Mouse (Mus musculus) heart, adult 2 months (tissue): Measurements from ENCODE around the gene 1700013G24Rik. TPM values are rescaled to one million over a fixed set of nuclear protein-coding genes. Genes with fewer than 3 reads are reported as not detected.
A peak's percentile ranks its signal among the peaks of the same experiment; 100 is the strongest.

Source experiments
- DNase-seq, 2 experiments: peaks; one replicate each; pipeline ENCODE4 v3.0.0; 2021
- H3K27ac ChIP-seq: fragments of 200-600 bp; 2 replicates; pipeline ENCODE4 v1.8.1; 2022
- H3K27me3 ChIP-seq: fragments of 200-500 bp; 2 replicates; pipeline ENCODE4 v1.6.1; 2012; ENCODE audit warnings: mild to moderate bottlenecking, low read length, inconsistent platforms, mixed read lengths; ENCODE audit not compliant: control insufficient read depth, insufficient read depth
- H3K36me3 ChIP-seq: fragments of 200-500 bp; 2 replicates; pipeline ENCODE4 v1.6.1; 2012; ENCODE audit warnings: low read length, inconsistent platforms; ENCODE audit not compliant: control insufficient read depth, insufficient read depth
- H3K4me1 ChIP-seq: fragments of 200-500 bp; 2 replicates; pipeline ENCODE4 v1.6.1; 2011; ENCODE audit warnings: low read length; ENCODE audit not compliant: control insufficient read depth, insufficient read depth
- H3K4me3 ChIP-seq: fragments of 200-600 bp; 2 replicates; pipeline ENCODE4 v1.8.1; 2022
- H3K79me2 ChIP-seq: fragments of 200-500 bp; replicated peaks from 2 replicates; pipeline ENCODE4 v1.6.1; 2012; ENCODE audit warnings: mild to moderate bottlenecking, inconsistent platforms, low read length, moderate library complexity, mixed read lengths; ENCODE audit not compliant: control insufficient read depth, insufficient read depth
- H3K9ac ChIP-seq: fragments of 200-500 bp; 2 replicates; pipeline ENCODE4 v1.6.1; 2012; ENCODE audit warnings: low read depth, mild to moderate bottlenecking, control low read depth, inconsistent platforms, low read length, mixed read lengths
- CTCF ChIP-seq: fragments of 200-600 bp; IDR thresholded peaks from 2 replicates; pipeline ENCODE4 v1.8.1; 2022; ENCODE audit warnings: antibody characterized with exemption, mild to moderate bottlenecking, moderate library complexity
- EP300 ChIP-seq: fragments of 200-500 bp; IDR thresholded peaks from 2 replicates; pipeline ENCODE4 v1.6.1; 2011; ENCODE audit warnings: low read depth, low read length, control low read depth; ENCODE audit not compliant: insufficient read depth
- POLR2A ChIP-seq: fragments of 200-500 bp; IDR thresholded peaks from 2 replicates; pipeline ENCODE4 v1.6.1; 2011; ENCODE audit warnings: mild to moderate bottlenecking, low read depth, low read length, control low read depth; ENCODE audit not compliant: insufficient read depth
- WGBS: fragments of 180-500 bp; shearing (Covaris S2); methylation state at CpG from one replicate; pipeline ENCODE4 v1.1.7; 2018; 5-methylcytosine and 5-hydroxymethylcytosine counted together
- intact Hi-C: fragments of 180-260 bp; cut with DNase I; formaldehyde crosslinking; loops from one replicate; pipeline ENCODE4 v1.15.1; 2025
- polyA plus RNA-seq: library from polyadenylated mRNA; depleted of rRNA; stranded (reverse); fragments of >200 nt; gene quantifications from 2 replicates; pipeline ENCODE4 v1.2.3, GENCODE M21; 2012
- total RNA-seq, 2 experiments: library from RNA; stranded (reverse); gene quantifications; 2 replicates each; pipeline ENCODE4 v1.2.3; 2021

1700013G24Rik gene
- total and polyA plus RNA-seq, 3 experiments: 0.57 TPM; not detected in 2

DNA sequence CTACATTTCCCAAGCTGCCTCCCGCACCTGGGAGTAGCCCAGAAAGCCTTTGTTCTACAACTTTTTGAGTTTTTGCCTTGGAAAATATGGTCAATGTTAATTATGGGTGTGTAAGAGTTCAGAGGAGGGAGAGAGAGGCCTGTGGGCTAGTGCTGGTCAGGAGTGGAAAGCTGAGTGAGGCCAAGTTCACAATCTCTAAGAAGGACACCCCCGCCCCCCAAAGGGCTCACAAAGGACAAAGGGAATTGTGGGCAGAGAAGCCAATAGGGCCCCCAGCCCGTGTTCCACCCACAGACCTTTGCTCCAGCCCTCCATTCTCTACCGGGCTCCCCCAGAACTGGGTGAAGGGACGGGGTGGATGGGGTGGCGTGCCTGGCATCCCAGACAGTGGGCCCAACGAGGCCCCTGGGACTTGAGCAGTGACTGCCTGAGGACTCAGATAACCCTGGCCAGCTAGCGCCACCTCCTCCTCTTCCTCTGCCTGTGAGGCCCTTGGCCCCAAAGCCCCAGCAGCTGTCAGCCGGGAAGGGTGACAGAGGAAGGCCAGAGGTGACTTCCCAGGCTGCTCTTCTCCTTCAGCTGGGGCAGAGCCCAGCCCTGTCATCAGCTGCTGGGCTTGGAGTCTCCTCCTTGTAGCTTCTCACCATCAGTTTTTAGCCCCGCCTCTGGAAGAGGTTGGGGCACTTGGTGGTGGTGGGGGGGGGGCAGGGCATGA lies 34.4 kb downstream of the 1700013G24Rik start:
- Histone ChIP-seq H3K27ac (peak overlapping the region; percentile 95), H3K4me3 (no peak overlapping the region; the same call in 1 of the 2 replicates), H3K9ac (peak overlapping the region; percentile 61), H3K36me3 (peaks cover 19% of the 10 kb centered on the region), H3K27me3 (no peaks in the 10 kb centered on the region), H3K4me1 (peaks cover 61% of the 10 kb centered on the region), H3K79me2 (no peaks in the 10 kb centered on the region; the same call in 1 of the 2 replicates)
- intact Hi-C loops: loop anchor here (5.0 kb wide), 1 partner anchor 40 kb away; no protein-coding TSS in a partner anchor
- no peak for TF ChIP-seq CTCF
- TF ChIP-seq POLR2A: peak; percentile 73
- TF ChIP-seq EP300: peak; percentile 98
- peak; percentile 90 to 92 for DNase-seq
- WGBS: 11% methylated on average over 10 of the region's 10 CpGs

DNA sequence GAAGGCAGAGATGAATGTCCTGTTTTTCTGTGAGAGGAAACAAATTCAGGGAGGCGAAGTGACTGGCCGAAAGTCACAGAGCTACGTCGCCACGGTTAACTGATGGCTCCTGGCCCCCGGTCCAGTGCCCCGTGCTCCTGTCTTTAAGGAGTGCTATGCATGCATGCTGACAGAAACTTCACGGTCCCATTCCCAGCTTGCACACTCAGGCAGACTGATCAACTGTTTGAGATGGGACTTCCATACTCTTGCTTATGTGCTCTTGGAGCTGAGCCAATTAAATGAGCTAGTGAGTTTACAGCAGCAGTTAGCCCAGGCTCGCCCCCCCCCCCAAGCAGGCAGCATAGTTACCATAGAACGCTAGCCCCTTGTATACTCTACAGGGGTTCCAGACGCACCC lies 35.0 kb downstream of the 1700013G24Rik start:
- Histone ChIP-seq H3K27ac (peak overlapping the region; percentile 95), H3K79me2 (no peaks in the 10 kb centered on the region; the same call in 1 of the 2 replicates), H3K9ac (peak overlapping the region; percentile 56), H3K36me3 (peaks cover 19% of the 10 kb centered on the region), H3K4me3 (peak overlapping the region; percentile 11; the same call in 1 of the 2 replicates), H3K27me3 (no peaks in the 10 kb centered on the region), H3K4me1 (peaks cover 62% of the 10 kb centered on the region)
- no peak for TF ChIP-seq CTCF
- TF ChIP-seq EP300: no peak
- TF ChIP-seq POLR2A: no peak
- WGBS: 4% methylated on average over 11 of the region's 11 CpGs
- peak in 1 of 2 experiments; percentile 66 for DNase-seq
- intact Hi-C loops: loop anchor here (1.0 to 5.0 kb wide), 2 partner anchors 10 to 41 kb away; no protein-coding TSS in a partner anchor

DNA sequence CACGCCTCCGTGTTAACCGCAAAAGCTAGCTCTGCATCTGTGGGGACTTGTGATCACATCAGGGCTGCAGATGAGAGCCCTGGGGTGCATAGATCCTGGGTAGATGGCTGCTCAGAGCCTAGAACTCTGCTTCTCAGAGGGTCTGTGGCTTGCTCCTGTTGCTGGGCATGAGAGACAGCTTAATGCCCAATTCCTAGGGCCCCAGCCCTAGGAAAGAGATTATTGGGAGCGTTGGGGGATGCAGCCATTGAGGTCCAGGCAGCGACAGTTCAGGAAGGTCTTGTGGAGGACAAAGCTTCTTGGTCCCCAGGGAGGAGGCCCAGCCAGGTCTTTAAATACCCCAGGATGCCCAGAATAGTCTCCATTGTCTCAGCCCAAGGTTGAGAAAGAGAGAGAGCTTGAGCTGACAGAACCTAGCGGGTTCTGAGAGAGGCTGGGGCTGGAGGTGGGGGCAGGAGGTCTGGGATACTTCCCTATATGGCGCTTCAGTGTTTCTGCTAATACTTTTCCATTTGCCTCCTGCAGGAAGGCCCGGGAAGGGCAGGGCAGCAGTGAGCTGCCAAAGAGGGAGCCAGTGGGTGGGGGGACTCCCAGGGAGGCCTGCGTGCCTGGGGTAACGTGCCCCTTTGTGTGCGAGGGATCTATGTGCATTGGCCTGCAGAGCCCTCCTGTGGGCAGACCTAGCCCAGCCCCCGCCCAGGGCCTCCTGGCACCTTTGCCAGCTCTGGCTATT lies 35.7 kb downstream of the 1700013G24Rik start:
- Histone ChIP-seq H3K4me3 (peak overlapping the region; percentile 35), H3K79me2 (no peaks in the 10 kb centered on the region; the same call in 1 of the 2 replicates), H3K9ac (peak overlapping the region; percentile 56), H3K27me3 (no peaks in the 10 kb centered on the region), H3K4me1 (peaks cover 65% of the 10 kb centered on the region), H3K27ac (peak overlapping the region; percentile 95), H3K36me3 (peaks cover 17% of the 10 kb centered on the region)
- intact Hi-C loops: loop anchor here (1.0 to 5.0 kb wide), 3 partner anchors 9 to 41 kb away; no protein-coding TSS in a partner anchor
- peak; percentile 85 for TF ChIP-seq CTCF
- peak; percentile 91; the same call in 1 of the 2 replicates for TF ChIP-seq EP300
- TF ChIP-seq POLR2A: no peak; the same call in 1 of the 2 replicates
- WGBS: 6% methylated on average over 12 of the region's 12 CpGs
- DNase-seq: peak; percentile 83 to 89

DNA sequence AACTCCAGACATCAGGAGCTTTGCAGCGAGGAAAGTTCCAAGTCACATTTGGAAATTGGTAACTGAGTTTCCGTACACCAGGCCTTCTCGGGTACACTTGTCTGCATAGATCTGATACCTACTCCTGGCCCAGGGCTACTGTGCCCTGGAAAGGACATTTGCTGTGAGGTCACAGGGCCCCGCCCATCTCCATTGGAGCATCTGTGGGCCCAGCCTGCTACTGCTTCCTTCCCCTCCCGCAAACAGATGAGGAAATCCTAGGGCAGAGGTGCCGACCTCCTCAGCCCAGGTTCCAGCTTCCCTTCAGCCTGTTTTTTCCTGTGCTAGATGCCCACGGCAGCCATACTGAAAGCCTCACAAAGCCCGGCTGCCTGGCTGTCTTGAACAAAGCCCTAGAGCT lies 36.9 kb downstream of the 1700013G24Rik start:
- Histone ChIP-seq H3K27me3 (no peaks in the 10 kb centered on the region), H3K4me1 (peaks cover 64% of the 10 kb centered on the region), H3K36me3 (peaks cover 21% of the 10 kb centered on the region), H3K9ac (peak overlapping the region; percentile 47), H3K27ac (peak overlapping the region; percentile 95), H3K4me3 (peak overlapping the region; percentile 21), H3K79me2 (peaks cover 2% of the 10 kb centered on the region; the same call in 1 of the 2 replicates)
- peak; percentile 80 to 84 for DNase-seq
- peak; percentile 90; the same call in 1 of the 2 replicates for TF ChIP-seq EP300
- no peak for TF ChIP-seq CTCF
- TF ChIP-seq POLR2A: peak; percentile 54
- intact Hi-C loops: loop anchor here (1.0 to 5.0 kb wide), 2 partner anchors 7 to 43 kb away; no protein-coding TSS in a partner anchor
- WGBS: 12% methylated on average over 8 of the region's 8 CpGs

DNA sequence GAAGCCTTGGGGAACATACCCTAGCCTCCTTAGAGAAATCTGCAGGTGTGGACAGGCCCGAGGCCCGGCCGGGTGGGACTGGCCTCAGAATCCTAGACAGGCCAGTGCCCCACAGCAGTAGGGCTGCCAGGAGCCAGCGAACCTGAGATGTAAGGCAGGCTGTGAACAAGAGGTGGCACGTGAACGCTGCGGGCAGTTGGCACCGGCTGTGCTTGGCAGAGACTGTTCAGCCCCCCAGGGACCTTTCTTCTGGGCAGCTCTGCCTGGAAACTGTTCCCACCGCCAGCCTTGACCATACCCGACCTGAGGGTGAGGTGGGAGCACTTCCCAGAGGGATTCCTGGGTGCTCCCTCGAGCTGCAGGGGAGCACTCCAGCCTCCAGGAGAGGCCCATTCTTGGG lies 39.5 kb downstream of the 1700013G24Rik start:
- H3K9ac ChIP-seq: peak overlapping the region; percentile 12; the same call in 1 of the 2 replicates
- no peaks in the 10 kb centered on the region for H3K27me3 ChIP-seq
- WGBS: 35% methylated on average over 11 of the region's 11 CpGs
- peaks cover 56% of the 10 kb centered on the region for H3K4me1 ChIP-seq
- intact Hi-C loops: no loop called here
- peaks cover 2% of the 10 kb centered on the region; the same call in 1 of the 2 replicates for H3K79me2 ChIP-seq
- peak overlapping the region; percentile 89 for H3K27ac ChIP-seq
- peaks cover 4% of the 10 kb centered on the region; the same call in 1 of the 2 replicates for H3K36me3 ChIP-seq
- H3K4me3 ChIP-seq: no peak overlapping the region
- DNase-seq: peak in 1 of 2 experiments; percentile 40
- TF ChIP-seq POLR2A: no peak
- TF ChIP-seq CTCF: no peak
- no peak for TF ChIP-seq EP300
